10 mouse cellular contexts compared by ENCODE assay signal in the genomic region with DNA sequence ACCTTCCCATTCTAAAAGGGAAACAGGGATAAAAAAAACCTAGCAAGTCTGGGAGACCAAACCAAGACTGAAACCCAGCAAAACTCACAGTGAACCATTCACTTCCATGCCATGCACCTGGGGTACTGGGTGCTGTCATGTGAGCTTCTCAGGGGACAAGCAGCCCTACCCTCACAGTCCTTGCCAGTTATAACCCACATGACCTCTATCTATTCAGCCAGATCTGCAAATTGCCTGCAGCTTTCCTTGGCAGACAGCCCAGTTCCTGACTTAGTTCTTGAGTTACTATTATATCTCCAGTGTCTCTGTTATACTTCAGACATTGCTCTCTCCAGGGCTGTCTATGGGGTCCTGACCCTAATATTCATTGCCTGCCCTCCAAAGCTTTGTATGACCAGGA.
DNase-seq lines count a peak whose midpoint lies in the region; ATAC-seq and TF ChIP-seq lines count a peak whose summit lies in the region.
"Had no signal": no experiment of that assay in that cellular context is flagged by ENCODE, and none has a peak within 500 bp of the region (broad histone marks: within the 10 kb centered on the region; RNA-seq: fewer than 3 reads in every experiment).

No protein-coding gene starts in this region.

- H3K9me3 ChIP-seq in stomach, embryonic 16.5 days (replicated peaks; ENCODE audit: control insufficient read depth, low read length) = no peaks in the 10 kb centered on the region
- no peaks in the 10 kb centered on the region for H3K9me3 ChIP-seq in stomach, postnatal 0 days (ENCODE audit: control insufficient read depth, low read length)
- H3K9me3 ChIP-seq in forebrain, embryonic 15.5 days = no peaks in the 10 kb centered on the region
- H3K9me3 ChIP-seq: hindbrain, embryonic 15.5 days had no signal

- no peaks in the 10 kb centered on the region for H3K36me3 ChIP-seq in stomach, embryonic 16.5 days (ENCODE audit: control insufficient read depth, insufficient read depth, low read length)
- H3K36me3 ChIP-seq in stomach, postnatal 0 days (ENCODE audit: control insufficient read depth, insufficient read depth, low read length) = no peaks in the 10 kb centered on the region
- no peaks in the 10 kb centered on the region for H3K36me3 ChIP-seq in forebrain, embryonic 15.5 days
- H3K36me3 ChIP-seq: embryonic facial prominence, embryonic 13.5 days; hindbrain, embryonic 15.5 days had no signal

- DNase-seq in adrenal gland, postnatal 14 days = peak; percentile 56
- no peak for DNase-seq in adrenal gland, postnatal 25 days
- no peak for DNase-seq in stomach, postnatal 0 days (ENCODE audit: low spot score)
- DNase-seq in kidney, postnatal 25 days = peak; percentile 61 to 76
- no peak for DNase-seq in left cerebral cortex, adult 11 months (ENCODE audit: low spot score)
- no peak for DNase-seq in layer of hippocampus, postnatal 10 days (ENCODE audit: low spot score in 2 of 2)

- no peak overlapping the region for H3K9ac ChIP-seq in stomach, embryonic 16.5 days (ENCODE audit: low read length)
- no peak overlapping the region for H3K9ac ChIP-seq in stomach, postnatal 0 days (ENCODE audit: low read length)
- no peak overlapping the region for H3K9ac ChIP-seq in forebrain, embryonic 15.5 days (replicated peaks)
- H3K9ac ChIP-seq: embryonic facial prominence, embryonic 13.5 days; hindbrain, embryonic 15.5 days had no signal

- H3K4me3 ChIP-seq in stomach, embryonic 16.5 days (replicated peaks; ENCODE audit: low read length) = no peak overlapping the region
- no peak overlapping the region for H3K4me3 ChIP-seq in stomach, postnatal 0 days (ENCODE audit: low read depth, low read length)
- no peak overlapping the region for H3K4me3 ChIP-seq in forebrain, embryonic 15.5 days
- H3K4me3 ChIP-seq: embryonic facial prominence, embryonic 13.5 days; hindbrain, embryonic 15.5 days had no signal

- H3K4me2 ChIP-seq in stomach, embryonic 16.5 days (ENCODE audit: low read depth, low read length) = no peak overlapping the region
- H3K4me2 ChIP-seq in stomach, postnatal 0 days (replicated peaks; ENCODE audit: low read depth) = no peak overlapping the region
- no peak overlapping the region for H3K4me2 ChIP-seq in forebrain, embryonic 15.5 days (replicated peaks)
- H3K4me2 ChIP-seq: embryonic facial prominence, embryonic 13.5 days; hindbrain, embryonic 15.5 days had no signal

- H3K4me1 ChIP-seq in stomach, embryonic 16.5 days (ENCODE audit: control insufficient read depth, insufficient read depth, low read length) = no peaks in the 10 kb centered on the region
- no peaks in the 10 kb centered on the region for H3K4me1 ChIP-seq in stomach, postnatal 0 days (replicated peaks; ENCODE audit: control insufficient read depth, insufficient read depth)
- H3K4me1 ChIP-seq in forebrain, embryonic 15.5 days = peaks cover 25% of the 10 kb centered on the region
- H3K4me1 ChIP-seq: embryonic facial prominence, embryonic 13.5 days had no signal

- no peak for TF ChIP-seq CTCF in stomach, postnatal 0 days (IDR thresholded peaks at IDR 0.05; ENCODE audit: low read depth)

- 0 out of 2 replicates have a peak, but pooled peaks have one; percentile 29 for ATAC-seq in stomach, embryonic 16.5 days (ENCODE audit: insufficient read depth, low FRiP score)
- ATAC-seq in stomach, postnatal 0 days (ENCODE audit: low FRiP score, low TSS enrichment) = no peak
- no peak for ATAC-seq in forebrain, embryonic 15.5 days (replicated peaks)

- no peaks in the 10 kb centered on the region for H3K27me3 ChIP-seq in stomach, embryonic 16.5 days (ENCODE audit: control insufficient read depth, insufficient read depth, low read length)
- no peaks in the 10 kb centered on the region for H3K27me3 ChIP-seq in stomach, postnatal 0 days (ENCODE audit: control insufficient read depth, insufficient read depth, low read length)
- no peaks in the 10 kb centered on the region for H3K27me3 ChIP-seq in forebrain, embryonic 15.5 days
- H3K27me3 ChIP-seq: embryonic facial prominence, embryonic 13.5 days; hindbrain, embryonic 15.5 days had no signal

- no peak for TF ChIP-seq EP300 in stomach, postnatal 0 days (optimal IDR thresholded peaks at IDR 0.05)

- no peak overlapping the region for H3K27ac ChIP-seq in stomach, embryonic 16.5 days (ENCODE audit: low read length)
- no peak overlapping the region for H3K27ac ChIP-seq in stomach, postnatal 0 days (replicated peaks)
- H3K27ac ChIP-seq in forebrain, embryonic 15.5 days (replicated peaks) = no peak overlapping the region
- H3K27ac ChIP-seq: embryonic facial prominence, embryonic 13.5 days; hindbrain, embryonic 15.5 days had no signal

Comparison
In these comparisons a context has a peak if more than half of its experiments do, and no peak if none do; other contexts are left out.
1. DNase-seq: peak in adrenal gland, postnatal 14 days (single experiment) and kidney, postnatal 25 days (2 of 2); none in adrenal gland, postnatal 25 days (single experiment), stomach, postnatal 0 days (single experiment), left cerebral cortex, adult 11 months (single experiment) and layer of hippocampus, postnatal 10 days (0 of 2).